1 mouse cellular context compared by ENCODE assay signal in the genomic region with DNA sequence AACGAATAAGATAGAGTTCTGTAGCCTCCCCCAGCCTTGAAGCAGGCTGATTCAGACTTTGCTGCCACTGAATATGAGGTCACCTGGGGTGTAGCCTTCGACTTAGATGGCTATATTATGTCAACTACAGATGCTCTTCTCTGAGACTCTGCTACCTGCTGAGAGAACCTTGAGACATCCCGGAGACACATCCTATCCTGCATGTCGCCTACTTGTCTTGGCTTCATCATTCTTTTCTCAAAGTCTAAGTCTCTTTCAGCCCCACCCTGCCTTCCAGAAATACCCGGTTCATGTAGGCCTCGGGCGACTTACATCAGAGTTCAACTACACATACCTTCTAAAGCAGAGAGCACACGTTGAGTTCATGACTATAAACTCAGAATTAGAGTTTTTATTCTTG.
TF ChIP-seq lines count a peak whose summit lies in the region.

No protein-coding gene starts in this region.

TF ChIP-seq in ES-E14, 5 proteins besides CTCF, POLR2A, EP300 and RAD21 (continued from another document):
- TF ChIP-seq HCFC1 (IDR thresholded peaks at IDR 0.05; ENCODE audit: borderline replicate concordance, insufficient read depth, low read length): no peak
TF ChIP-seq in ES-E14: peak in this region for 0.
